Mouse (Mus musculus) adrenal gland, postnatal 10 days (tissue): ENCODE data around the gene Kcnh7. TPM values are rescaled to one million over a fixed set of nuclear protein-coding genes. Genes with fewer than 3 reads are reported as not detected.
A peak's percentile ranks its signal among the peaks of the same experiment; 100 is the strongest.
"Not testable (repeated sequence)": the region's sequence is repeated elsewhere in the genome, so short reads cannot be mapped to it uniquely, and the experiment has no call there.

Experiments used
- DNase-seq: peaks from one replicate; pipeline ENCODE4 v3.0.0; 2021; ENCODE audit warnings: mixed read lengths
- total RNA-seq, 2 experiments: library from RNA; stranded (reverse); gene quantifications; 2 replicates each; pipeline ENCODE4 v1.2.3; 2021

The Kcnh7 gene
- total RNA-seq, 2 experiments from 2014 or later: 0.42 TPM

DNA sequence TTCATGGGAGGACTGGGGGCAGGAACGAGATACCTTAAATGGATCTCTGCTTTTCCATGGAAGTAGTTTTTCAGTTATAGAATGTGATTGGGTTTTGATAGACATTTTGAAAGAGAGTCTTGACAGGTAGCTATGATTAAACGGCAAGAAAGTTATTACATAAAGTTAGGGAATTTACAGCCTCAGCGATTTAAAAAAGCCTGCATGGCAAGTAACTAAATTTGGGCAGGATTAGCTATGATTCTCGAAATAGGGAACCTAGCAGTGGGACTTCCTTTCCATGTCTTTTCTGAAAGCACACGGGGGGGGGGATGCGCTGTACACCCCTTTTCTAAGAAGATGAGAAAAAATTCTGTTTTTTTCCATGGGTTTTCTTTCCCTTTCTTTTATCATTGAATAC lies 466.8 kb downstream of the Kcnh7 start:
- no peak for DNase-seq

- DNase-seq: no peak
These were observed 468.8 kb downstream of the Kcnh7 start for GRCm38 (mm10) chr2:62715260-62715659.

- DNase-seq: not testable (repeated sequence)
These were observed 469.7 kb downstream of the Kcnh7 start for GRCm38 (mm10) chr2:62714362-62714761.

DNA sequence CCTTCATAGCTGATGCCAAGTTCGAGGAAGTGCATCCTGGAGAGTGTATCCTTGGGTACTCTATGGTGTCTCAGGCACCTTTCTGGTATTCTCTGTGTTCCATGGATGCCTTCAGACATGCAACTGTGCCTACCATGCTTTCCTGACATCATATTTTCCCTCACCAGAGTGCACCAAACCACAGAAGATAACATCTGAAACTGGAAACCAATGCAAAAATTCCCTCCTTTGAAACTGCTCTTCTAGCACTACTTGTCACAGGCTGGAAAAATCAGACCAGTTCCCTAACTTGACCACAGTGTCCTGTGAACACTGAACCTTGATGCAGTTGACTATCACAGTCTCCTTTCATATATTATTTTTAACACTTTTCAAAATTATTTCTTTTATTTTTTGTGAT lies 474.5 kb downstream of the Kcnh7 start:
- DNase-seq: no peak

DNA sequence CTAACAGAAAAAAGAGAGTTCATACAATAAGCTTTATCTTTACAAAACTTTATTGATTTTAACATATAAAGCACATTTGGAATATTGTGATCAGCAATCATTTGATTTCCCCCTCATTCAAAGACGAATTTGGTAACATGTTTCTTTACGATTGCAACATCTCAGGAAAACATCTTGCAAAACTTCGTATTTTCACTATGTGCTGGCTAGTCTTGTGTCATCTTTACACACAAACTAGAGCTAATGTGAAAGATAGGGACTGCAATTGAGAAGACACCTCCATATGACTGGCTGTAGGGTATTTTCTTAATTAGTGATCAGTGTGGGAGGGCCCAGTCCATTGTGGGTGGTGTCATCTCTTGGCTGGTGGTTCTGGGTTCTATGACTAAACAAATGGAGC lies 477.8 kb downstream of the Kcnh7 start:
- DNase-seq: no peak

- no peak for DNase-seq
These were observed 498.2 kb downstream of the Kcnh7 start for GRCm38 (mm10) chr2:62685934-62686333.

- no peak for DNase-seq
These were observed 499.0 kb downstream of the Kcnh7 start for GRCm38 (mm10) chr2:62684989-62685595.

DNA sequence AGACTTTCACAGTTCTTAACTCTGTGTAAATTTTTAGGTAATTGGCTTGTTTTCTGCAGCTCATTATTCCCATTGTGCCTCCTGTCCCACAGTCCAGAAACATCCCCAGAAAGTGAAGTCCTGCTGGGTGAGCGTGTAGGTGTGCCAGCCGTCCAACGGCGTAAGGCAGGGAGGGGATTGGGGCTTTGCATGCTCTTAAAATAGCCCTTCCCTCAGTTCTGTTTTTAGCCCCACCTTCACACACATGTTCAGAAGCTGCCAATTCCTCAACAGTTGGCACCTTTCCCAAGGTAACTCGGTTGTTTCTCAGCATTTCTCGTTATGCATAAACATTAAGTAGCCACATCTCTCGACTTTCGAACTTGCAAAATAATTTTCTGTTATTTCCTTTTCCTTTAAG lies 502.4 kb downstream of the Kcnh7 start:
- DNase-seq: peak; percentile 23

- no peak for DNase-seq
These were observed 511.3 kb downstream of the Kcnh7 start for GRCm38 (mm10) chr2:62672788-62673187.

DNA sequence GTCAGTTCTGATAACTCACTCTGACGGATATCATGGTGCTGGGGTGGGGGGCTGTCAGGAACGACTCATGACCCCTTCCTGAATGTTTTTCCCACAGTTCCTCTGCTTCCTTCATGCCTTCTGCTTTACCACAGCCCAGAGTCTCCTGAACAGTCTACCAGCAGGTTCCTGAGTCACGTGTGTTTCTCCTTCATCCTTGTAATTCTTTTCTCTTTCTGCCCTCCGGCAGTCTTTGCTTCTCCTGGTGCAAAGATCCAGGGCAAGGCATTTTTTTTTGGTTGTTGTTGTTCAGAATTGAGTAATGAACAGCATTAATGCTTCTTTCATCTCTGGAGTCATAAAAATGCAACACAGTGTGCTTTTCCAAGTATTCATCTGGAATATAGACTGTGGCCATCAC lies 513.3 kb downstream of the Kcnh7 start:
- DNase-seq: no peak

- no peak for DNase-seq
These were observed 513.8 kb downstream of the Kcnh7 start for GRCm38 (mm10) chr2:62670301-62670700.

DNA sequence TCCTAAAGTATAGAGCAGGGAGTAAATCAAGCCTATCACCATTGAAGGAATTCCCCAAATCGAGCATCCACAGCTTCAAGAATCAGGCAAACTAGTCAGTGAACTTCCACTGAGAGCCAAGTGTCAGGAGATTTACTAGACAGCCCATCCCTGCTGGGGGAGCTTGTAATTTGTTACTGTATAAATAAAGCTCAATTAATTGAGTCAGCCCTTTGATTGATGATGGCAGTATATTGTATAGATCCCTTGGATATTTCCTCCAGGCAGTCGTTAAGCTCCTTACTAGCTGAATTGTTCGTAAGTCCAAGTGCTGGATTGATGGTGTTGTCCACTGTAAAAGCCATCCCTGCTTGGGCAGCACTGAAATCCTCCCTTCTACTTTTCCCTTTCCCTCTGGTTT lies 514.2 kb downstream of the Kcnh7 start:
- DNase-seq: no peak

DNA sequence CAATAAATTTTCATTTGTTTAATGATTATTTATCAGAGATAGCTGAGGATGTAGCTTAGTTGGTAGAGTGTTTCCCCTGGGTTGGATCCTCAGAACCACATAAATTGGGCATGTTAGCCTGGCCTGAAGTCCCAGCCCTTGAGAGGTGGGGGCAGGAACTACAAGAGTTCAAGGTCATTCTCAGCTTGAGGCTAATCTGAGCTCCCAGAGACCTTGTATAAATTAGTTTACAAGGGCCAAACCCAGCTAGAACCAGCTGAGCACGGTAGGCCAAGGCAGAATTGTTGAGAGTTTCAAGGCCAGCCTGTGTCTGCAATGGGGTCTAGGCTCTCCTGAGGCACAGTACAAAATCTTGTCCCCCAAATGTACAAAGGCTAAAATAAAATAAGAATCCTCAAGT lies 518.6 kb downstream of the Kcnh7 start:
- DNase-seq: no peak

- DNase-seq: no peak
These were observed 519.2 kb downstream of the Kcnh7 start for GRCm38 (mm10) chr2:62664839-62665238.

- peak; percentile 87 for DNase-seq
These were observed 519.9 kb downstream of the Kcnh7 start, which contains the start of gene Gca for GRCm38 (mm10) chr2:62664135-62664670. TSS of gene Gca (plus strand) at chr2:62664285.

DNA sequence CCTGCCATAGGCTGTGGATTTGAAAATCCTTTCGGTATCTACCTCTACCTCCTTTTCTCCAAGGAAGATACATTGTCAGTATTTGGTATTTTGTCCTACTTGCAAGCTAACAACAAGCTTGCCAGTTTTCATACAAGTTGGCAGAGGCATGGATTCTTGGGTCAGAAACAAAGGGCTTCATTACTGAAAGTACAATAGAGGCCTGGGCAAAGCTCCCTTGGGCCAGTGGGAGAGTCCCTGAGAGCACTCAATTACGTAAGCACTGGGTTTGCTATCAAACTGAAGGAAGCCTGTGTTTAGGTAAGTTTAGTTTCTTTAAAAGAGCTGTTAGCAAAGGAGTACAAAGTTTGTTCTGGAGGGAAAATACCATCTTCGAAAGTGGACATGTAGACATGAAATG lies 521.5 kb downstream of the Kcnh7 start:
- DNase-seq: no peak

- no peak for DNase-seq
These were observed 523.5 kb downstream of the Kcnh7 start for GRCm38 (mm10) chr2:62660565-62660964.

- no peak for DNase-seq
These were observed 528.0 kb downstream of the Kcnh7 start for GRCm38 (mm10) chr2:62656072-62656471.

DNA sequence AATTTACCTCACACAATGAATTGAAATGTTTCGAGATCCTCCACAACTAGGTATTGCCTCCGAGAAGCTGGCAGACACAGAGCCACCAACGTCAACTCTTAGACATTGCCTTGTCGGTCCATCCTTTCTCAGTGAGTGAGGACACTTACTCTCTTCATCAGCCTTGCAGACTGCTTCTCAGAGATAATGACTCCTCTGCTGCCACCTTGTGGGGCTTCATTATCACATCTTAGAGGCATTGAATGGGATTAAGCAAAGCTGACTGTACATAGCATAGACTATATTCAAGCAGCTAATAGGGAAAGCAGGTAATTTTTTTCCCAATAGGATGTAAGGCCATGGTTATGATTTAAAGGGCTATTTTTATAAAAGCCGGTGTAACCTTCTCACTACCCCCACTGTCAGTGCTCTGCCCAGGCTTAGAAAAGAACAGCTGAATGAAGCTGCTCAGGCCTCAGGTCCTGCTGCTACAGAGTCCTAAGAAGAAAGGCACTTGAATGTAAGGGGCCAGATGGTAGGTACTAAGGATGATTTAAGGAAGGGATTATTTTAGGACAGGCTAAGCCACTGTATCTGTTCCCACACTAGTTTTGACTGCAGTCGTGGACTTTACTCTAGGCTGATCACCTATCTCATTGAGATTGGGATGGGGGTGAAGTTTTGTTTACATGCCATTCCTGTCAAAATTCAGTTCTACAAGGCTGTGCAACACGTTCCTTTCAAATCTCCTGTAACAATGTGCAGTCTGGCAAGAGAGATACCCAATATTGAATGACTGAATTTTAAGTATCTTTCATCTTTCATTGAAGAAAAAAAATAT lies 529.4 kb downstream of the Kcnh7 start:
- peak; percentile 66 for DNase-seq

- DNase-seq: no peak
These were observed 531.6 kb downstream of the Kcnh7 start for GRCm38 (mm10) chr2:62652466-62652865.

DNA sequence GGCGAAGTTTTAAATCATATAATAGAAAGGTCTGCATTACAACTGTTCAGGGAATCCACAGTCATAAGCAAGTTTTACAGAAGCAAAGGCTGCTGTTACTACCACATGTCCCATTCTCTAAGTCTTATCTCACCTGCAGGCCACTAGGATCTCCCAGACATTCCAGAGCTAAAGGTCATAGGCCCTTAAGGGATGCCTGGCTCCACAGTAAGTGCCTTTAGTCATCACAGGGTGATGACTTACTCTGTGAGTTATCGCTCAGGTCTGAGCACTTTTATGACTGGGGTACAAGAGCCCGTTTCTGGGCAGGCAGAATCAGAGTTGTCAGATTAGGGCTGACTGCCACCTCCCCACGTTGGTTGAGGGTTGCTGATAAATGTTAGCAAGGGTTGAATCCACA lies 532.2 kb downstream of the Kcnh7 start:
- DNase-seq: no peak

DNA sequence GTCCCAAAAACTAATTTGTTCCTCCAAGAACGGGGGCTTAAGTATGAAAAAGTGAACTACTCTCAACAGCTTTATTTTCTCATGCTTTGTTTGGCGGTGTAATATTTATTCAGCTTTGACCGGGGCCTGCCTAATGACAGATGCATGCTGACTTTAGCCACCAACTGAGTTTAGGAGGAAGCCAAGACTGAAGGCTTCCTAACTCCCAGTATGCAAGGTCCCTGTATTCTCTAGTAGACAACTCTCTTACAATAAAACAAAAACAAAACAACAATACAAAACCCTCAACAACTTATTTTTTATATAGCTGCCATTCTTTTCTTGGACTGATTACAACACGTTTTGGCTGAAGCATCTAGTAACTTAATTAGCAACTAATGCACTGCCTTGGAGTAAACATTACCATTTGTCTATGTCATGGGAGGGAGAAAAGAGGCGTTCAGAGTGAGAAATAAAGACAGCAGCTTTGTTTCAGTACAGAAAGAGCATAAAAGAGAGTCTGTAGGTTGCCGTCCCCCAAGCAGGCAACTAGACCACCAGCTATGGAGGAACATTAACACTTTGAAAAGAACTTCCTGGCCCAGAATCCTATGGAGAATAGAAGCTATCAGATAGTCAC lies 537.3 kb downstream of the Kcnh7 start:
- no peak for DNase-seq

- peak; percentile 80 for DNase-seq
These were observed 538.0 kb downstream of the Kcnh7 start, which contains the start of gene Ifih1 for GRCm38 (mm10) chr2:62646014-62646645. TSS of gene Ifih1 (minus strand) at chr2:62646255.
